In the genomic region with DNA sequence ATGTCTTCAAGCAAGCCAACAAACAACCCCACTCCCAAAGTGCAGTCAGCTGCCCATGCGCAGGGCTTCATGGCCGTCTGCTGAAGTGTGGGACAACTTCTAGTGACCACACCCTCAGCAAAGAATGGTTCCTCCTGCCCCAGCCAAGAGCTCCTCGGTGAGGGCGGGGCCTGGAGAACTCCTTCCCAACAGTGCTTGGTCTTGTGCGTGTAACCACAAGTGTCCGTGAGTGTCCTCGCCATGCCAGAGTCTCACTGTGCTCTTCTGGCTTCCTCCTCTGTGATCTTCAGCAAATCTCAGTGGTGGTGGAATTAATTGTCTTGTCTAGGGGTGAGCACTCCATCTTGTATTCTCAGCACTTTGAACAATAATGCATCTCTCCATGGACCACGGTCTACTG, we compare ENCODE assay signal across 15 mouse cellular contexts. TPM values are rescaled to one million over a fixed set of nuclear protein-coding genes. Genes with fewer than 3 reads are reported as not detected.
"Had no signal": no experiment of that assay in that cellular context is flagged by ENCODE, and none has a peak within 500 bp of the region (broad histone marks: within the 10 kb centered on the region; RNA-seq: fewer than 3 reads in every experiment).

No protein-coding gene starts in this region.

- H3K27me3 ChIP-seq: kidney, embryonic 15.5 days; limb, embryonic 15.5 days; liver, embryonic 13.5 days; midbrain, embryonic 12.5 days; neural tube, embryonic 15.5 days had no signal

- H3K36me3 ChIP-seq: kidney, embryonic 15.5 days; limb, embryonic 15.5 days; liver, embryonic 13.5 days; midbrain, embryonic 12.5 days; neural tube, embryonic 15.5 days had no signal

- ATAC-seq: lung, postnatal 0 days; midbrain, embryonic 16.5 days had no signal

- H3K4me3 ChIP-seq: kidney, embryonic 15.5 days; left cerebral cortex, adult 2 months; limb, embryonic 15.5 days; liver, embryonic 13.5 days; midbrain, embryonic 12.5 days; myocyte; neural tube, embryonic 15.5 days had no signal

- H3K9me3 ChIP-seq: kidney, embryonic 15.5 days; limb, embryonic 15.5 days; liver, embryonic 13.5 days; midbrain, embryonic 12.5 days; neural tube, embryonic 15.5 days had no signal

- DNase-seq: kidney, adult 2 months; kidney, postnatal 14 days; liver, embryonic 13.5 days; lung, adult 2 months; lung, postnatal 4 days; thymus, postnatal 4 days had no signal

- H3K4me1 ChIP-seq: limb, embryonic 15.5 days; midbrain, embryonic 12.5 days had no signal

RNA-seq across cellular contexts. Expression of a gene that starts 27.5 kb away (rescaled TPM):
- total RNA-seq: megakaryocyte-erythroid progenitor cell, adult 5-6 weeks had no signal

RNA-seq across cellular contexts. Expression of a gene that starts 52.1 kb away (rescaled TPM):
- polyA plus RNA-seq: myocyte had no signal
